ENCODE assay signal across 29 mouse cellular contexts in the genomic region with DNA sequence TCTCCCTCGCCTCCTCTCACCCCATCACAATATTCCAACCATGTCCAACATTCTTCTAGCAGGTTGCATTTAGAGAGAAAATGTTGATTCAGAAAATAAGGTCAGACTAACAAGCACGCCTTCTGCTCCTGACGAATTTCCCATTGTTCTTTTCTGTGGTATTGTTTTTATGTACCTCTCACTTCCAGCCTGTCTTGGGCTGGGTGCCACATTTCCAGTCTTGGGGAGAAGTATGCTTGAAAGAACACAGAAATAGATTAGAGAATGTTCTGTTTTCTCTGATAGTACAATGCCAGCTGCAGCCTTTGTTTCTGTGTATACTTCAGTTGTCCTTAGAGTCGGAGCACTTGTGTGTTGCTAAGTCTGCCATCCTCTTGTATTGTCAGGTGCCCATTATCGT.
DNase-seq lines count a peak whose midpoint lies in the region; ATAC-seq and TF ChIP-seq lines count a peak whose summit lies in the region.
"Had no signal": no experiment of that assay in that cellular context is flagged by ENCODE, and none has a peak within 500 bp of the region (broad histone marks: within the 10 kb centered on the region; RNA-seq: fewer than 3 reads in every experiment).

No protein-coding gene starts in this region.

- ATAC-seq in heart, postnatal 0 days (ENCODE audit: insufficient read depth, low read depth): no peak
- ATAC-seq: CD4-positive, CD25-positive, alpha-beta regulatory T cell, adult 4 months; forebrain, embryonic 14.5 days; intestine, postnatal 0 days had no signal

- H3K4me3 ChIP-seq in heart, postnatal 0 days (ENCODE audit: low read depth, low read length): no peak overlapping the region
- H3K4me3 ChIP-seq: embryonic facial prominence, embryonic 12.5 days; heart, embryonic 13.5 days; hindbrain, embryonic 13.5 days; limb, embryonic 10.5 days; limb, embryonic 15.5 days; liver, embryonic 13.5 days; megakaryocyte, embryonic 14.5 days; midbrain, embryonic 12.5 days; myocyte; neural tube, embryonic 12.5 days had no signal

- TF ChIP-seq EP300 in heart, postnatal 0 days (IDR thresholded peaks at IDR 0.05; ENCODE audit: low read depth): no peak

- TF ChIP-seq CTCF in heart, postnatal 0 days (IDR thresholded peaks at IDR 0.05; ENCODE audit: low read depth): no peak
- no peak for TF ChIP-seq CTCF in brain, embryonic 14.5 days (IDR thresholded peaks at IDR 0.05; ENCODE audit: borderline replicate concordance, extremely low read depth, insufficient read depth, insufficient read length)

- no peaks in the 10 kb centered on the region for H3K4me1 ChIP-seq in heart, postnatal 0 days (ENCODE audit: control insufficient read depth, insufficient read depth)
- H3K4me1 ChIP-seq: embryonic facial prominence, embryonic 12.5 days; limb, embryonic 10.5 days; limb, embryonic 15.5 days; liver, embryonic 13.5 days; megakaryocyte, embryonic 14.5 days; midbrain, embryonic 12.5 days; neural tube, embryonic 12.5 days had no signal

- DNase-seq in heart, postnatal 0 days (ENCODE audit: low spot score): peak; percentile 15
- DNase-seq in heart, postnatal 10 days: no peak
- DNase-seq in retina, postnatal 1 day: peak; percentile 41
- no peak for DNase-seq in retina, embryonic 14.5 days (ENCODE audit: low spot score)
- DNase-seq in brain, embryonic 14.5 days (ENCODE audit: low read depth): peak; percentile 20
- DNase-seq in testis, postnatal 14 days (ENCODE audit: low spot score): peak; percentile 17
- no peak for DNase-seq in adrenal gland, adult 8-10 months
- DNase-seq: adrenal gland, postnatal 36 days; cerebellum, adult 8-10 months; cerebellum, postnatal 36 days; kidney, adult 9 months; kidney, postnatal 10 days; layer of hippocampus, adult 9-11 months; liver, embryonic 13.5 days; lung, embryonic 14.5 days; lung, postnatal 36 days; thymus, postnatal 14 days had no signal

- no peaks in the 10 kb centered on the region for H3K9me3 ChIP-seq in heart, postnatal 0 days (replicated peaks; ENCODE audit: control insufficient read depth, low read length)
- H3K9me3 ChIP-seq: embryonic facial prominence, embryonic 12.5 days; heart, embryonic 13.5 days; hindbrain, embryonic 13.5 days; limb, embryonic 10.5 days; limb, embryonic 15.5 days; midbrain, embryonic 12.5 days; neural tube, embryonic 12.5 days had no signal

- intact Hi-C loops in heart, postnatal 10 days (cut with DNase I): no loop called here

- H3K9ac ChIP-seq in heart, postnatal 0 days (replicated peaks; ENCODE audit: low read depth, low read length): no peak overlapping the region
- H3K9ac ChIP-seq: embryonic facial prominence, embryonic 12.5 days; heart, embryonic 13.5 days; hindbrain, embryonic 13.5 days; limb, embryonic 15.5 days; liver, embryonic 13.5 days; lung, embryonic 14.5 days; midbrain, embryonic 12.5 days; neural tube, embryonic 12.5 days had no signal

- H3K36me3 ChIP-seq in heart, postnatal 0 days (replicated peaks; ENCODE audit: control insufficient read depth, insufficient read depth, low read length): no peaks in the 10 kb centered on the region
- H3K36me3 ChIP-seq: embryonic facial prominence, embryonic 12.5 days; heart, embryonic 13.5 days; hindbrain, embryonic 13.5 days; limb, embryonic 10.5 days; limb, embryonic 15.5 days; liver, embryonic 13.5 days; midbrain, embryonic 12.5 days; neural tube, embryonic 12.5 days had no signal

- WGBS in heart, postnatal 0 days: 53% methylated on average over 5 of the region's 5 CpGs

- no peak overlapping the region for H3K4me2 ChIP-seq in heart, postnatal 0 days (ENCODE audit: low read depth, low read length)
- H3K4me2 ChIP-seq: embryonic facial prominence, embryonic 12.5 days; heart, embryonic 13.5 days; hindbrain, embryonic 13.5 days; limb, embryonic 15.5 days; liver, embryonic 13.5 days; lung, embryonic 14.5 days; midbrain, embryonic 12.5 days; neural tube, embryonic 12.5 days had no signal

- H3K27me3 ChIP-seq in heart, postnatal 0 days (ENCODE audit: control insufficient read depth, insufficient read depth, low read length): no peaks in the 10 kb centered on the region
- H3K27me3 ChIP-seq: embryonic facial prominence, embryonic 12.5 days; heart, embryonic 13.5 days; hindbrain, embryonic 13.5 days; limb, embryonic 15.5 days; liver, embryonic 13.5 days; megakaryocyte, embryonic 14.5 days; midbrain, embryonic 12.5 days; neural tube, embryonic 12.5 days had no signal

- TF ChIP-seq POLR2A in brain, embryonic 14.5 days (IDR thresholded peaks at IDR 0.05; ENCODE audit: borderline replicate concordance, extremely low read depth, insufficient read depth, insufficient read length, poor library complexity, severe bottlenecking): no peak

- H3K27ac ChIP-seq in heart, postnatal 0 days (ENCODE audit: low read depth): no peak overlapping the region
- H3K27ac ChIP-seq: embryonic facial prominence, embryonic 12.5 days; heart, embryonic 13.5 days; hindbrain, embryonic 13.5 days; limb, embryonic 10.5 days; limb, embryonic 15.5 days; liver, embryonic 13.5 days; midbrain, embryonic 12.5 days; neural tube, embryonic 12.5 days had no signal

Comparison
In these comparisons a context has a peak if more than half of its experiments do, and no peak if none do; other contexts are left out.
1. DNase-seq: peak in heart, postnatal 0 days (single experiment), retina, postnatal 1 day (single experiment), brain, embryonic 14.5 days (single experiment) and testis, postnatal 14 days (single experiment); none in heart, postnatal 10 days (0 of 2), retina, embryonic 14.5 days (single experiment) and adrenal gland, adult 8-10 months (single experiment).